Mouse (Mus musculus): ENCODE data around the gene Ahdc1.

Gene Ahdc1

DNA sequence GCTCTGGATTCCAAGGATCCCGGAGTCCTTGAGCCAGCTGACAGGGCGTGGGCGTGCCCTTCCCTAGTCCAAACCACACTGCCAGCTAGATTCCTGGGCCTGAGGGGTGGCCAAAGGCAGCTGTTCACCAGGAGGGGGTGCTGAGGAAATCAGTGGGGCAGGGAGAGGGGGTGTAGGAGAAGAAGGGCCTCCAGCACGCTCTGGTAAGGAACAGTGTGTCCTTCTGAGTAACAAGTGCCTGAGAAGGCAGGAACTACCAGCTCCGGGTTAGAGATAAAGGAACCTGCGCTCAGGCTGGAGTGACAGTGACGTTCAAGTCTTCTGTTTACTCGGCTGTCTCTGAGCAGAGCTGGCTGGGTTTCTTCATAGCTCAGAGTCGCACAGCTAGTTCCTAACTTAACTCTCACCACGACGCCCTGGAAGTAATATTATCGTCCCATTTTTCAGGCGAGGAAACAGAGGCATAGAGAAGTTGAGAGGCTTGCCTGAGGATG is 96.8 kb downstream of the Ahdc1 start:
- DNase-seq = no peak

DNA sequence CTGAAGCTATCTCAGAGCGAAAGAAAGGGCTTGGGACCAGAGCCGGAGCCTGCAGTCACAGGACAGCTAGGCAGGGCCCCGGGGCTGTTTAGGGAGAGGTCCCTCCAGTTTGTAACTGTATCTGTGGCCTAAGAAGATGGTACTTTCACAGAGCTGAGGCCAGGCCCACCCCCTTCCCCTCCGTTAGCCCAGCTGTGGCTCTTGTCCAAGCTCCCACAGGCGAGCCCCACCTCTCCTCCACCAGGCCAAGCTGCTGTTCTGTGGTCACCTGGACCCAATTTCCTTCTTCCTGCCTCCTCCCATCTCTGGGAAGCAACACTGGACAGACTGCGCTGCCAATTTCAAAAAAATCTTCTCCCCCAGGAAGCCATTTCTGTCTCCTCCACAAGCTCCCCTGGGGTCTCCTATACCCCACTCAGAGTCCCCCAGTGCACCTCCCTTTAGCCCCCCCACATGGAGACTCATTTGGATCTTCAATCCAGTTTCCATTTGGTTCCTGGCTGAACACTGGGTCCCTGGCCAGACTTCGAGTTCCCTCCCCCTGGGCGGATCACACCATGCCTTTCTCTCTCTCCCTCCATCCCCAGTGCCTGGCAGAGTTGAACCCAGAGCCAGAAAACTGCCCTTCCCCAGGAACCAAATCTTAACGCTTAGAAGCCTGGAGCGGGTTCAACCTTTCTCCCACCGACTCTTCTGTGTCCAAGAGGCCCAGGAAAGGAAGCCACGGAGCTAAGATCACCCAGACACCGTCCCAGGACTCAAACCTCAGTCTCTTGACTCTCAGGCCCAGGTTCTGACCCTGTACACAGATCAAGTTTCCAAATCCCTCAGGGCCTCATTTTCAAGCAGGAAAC is 97.6 kb downstream of the Ahdc1 start:
- no peak for DNase-seq

DNA sequence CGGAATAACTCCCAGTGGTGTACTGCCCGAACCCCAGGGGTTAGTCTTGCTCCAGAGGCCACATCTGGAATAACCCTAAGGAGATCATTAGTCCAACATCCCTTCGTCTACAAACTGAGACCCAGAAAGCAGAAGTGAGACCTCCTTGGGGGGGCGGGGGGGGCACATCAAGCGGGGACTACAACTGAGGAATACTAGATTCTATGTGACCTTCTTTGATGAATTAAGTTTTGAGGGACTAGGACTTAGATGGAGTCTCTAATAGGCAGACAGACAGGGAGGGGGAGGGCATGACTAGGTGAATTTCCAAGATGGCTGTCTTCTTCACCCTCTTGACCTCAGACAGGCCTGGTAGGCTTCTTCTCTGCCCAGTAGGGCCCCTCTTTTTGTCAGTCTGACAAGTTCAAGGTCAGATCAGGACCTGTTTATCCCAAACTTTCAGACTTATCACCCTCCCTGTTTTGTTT is 98.3 kb downstream of the Ahdc1 start:
- no peak for DNase-seq

DNA sequence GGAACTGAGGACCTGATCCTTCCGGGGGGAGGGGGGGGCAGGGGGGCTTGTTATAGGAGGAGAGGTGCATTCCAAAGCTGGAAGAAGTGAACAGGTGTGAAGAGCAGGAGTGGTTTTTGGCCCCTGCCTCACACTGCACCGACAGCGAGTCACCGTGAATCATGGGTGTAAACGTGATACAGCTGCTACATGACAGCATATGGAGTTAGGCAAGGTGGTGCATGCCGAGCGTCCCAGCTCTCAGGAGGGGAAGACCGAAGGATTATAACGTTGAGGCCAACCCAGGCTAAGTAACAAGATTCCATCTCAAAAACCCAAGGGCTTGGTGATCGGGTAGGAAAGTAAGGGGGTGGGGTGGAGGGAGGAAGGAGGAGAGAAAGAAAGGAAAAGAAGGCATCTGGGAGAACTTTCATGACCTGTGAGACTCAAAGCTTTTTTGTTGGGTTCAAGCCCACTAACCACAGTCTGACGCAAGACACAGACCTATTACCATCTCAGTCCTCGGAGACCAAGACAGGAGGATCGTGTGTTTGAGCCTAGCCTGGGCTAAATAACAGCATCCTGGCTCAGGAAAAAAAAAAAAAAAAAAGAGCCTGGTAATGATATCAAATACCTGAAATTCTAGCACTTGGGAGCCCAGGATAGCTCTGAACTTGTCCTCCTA is 101.2 kb downstream of the Ahdc1 start:
- DNase-seq = no peak

DNA sequence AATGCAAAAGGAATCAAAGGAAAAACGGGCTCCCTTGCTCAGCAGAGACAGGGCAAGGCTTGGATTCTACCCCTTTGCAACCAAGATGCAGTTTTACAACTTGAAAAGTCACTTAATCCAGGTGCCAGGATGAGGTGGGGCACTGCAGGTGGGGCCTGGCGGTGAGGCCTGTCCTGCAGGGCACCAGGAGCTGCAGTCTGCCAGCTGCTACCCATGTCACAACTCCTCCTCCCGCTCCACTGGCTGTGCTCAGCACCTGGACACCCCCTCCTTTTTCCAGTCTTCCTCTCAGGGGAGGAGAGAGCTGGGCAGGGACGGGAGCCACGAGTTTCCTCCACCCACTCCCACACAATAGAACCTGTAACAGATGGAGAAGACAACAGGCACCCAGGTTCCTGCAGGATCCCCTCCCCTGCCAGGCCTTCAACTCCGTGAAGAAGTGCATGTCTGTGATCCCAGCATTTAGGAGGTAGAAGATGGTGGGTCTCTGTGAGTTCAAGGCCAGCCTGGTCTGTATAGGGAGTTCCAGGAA is 102.4 kb downstream of the Ahdc1 start:
- DNase-seq = no peak

DNA sequence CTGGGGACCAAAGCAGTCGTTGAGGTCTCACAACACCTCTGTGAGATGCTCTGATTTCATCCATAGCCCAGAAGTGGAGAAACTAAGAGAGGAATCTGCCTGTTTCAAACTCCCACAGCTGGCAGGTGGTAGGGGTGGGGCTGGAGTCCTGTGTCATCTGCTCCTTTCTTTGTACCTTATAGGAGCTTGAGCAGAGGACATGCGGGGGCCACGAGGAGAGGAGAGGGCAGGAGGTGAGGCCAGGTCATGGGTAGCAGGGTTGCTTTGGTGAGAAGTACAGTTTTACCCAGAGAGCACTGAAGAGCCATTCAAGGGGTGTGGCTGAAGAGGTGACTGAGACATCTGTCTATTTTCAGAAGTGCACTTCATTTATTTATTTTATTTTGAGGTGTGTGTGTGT is 103.7 kb downstream of the Ahdc1 start:
- no peak for DNase-seq

DNA sequence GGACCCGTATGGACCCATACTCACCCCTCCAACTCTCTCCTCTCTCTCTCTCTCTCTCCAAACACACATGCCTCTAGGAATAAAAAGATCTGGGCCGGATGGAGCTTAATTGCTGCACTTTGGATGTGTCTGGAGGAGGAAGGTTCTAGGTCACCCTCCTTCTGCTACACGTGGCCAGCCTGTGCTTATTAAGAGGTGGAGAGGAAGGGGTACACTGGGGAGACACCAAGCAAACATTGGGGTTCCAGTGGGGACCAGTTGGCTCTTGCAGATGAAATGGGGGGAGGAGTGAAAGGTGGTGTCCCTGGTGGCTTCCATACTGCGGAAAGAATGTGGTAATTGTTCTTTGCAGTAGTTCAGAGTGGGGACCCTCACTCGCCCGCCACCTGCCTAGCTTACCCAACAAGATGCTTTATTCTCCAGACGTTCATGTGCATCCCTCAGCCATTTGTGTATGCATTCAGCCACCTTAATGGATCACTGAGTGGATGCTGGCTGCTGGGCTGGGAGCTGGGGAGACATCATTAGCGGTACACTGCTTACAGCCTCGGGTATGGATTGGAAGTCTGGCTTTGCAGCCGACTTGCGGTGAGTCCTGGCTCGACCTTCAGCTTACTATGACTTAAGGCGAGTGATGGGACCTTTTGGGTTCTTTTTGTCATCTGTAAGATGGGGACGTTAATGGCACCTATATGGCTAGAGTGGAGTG is 104.8 kb downstream of the Ahdc1 start:
- DNase-seq = no peak

DNA sequence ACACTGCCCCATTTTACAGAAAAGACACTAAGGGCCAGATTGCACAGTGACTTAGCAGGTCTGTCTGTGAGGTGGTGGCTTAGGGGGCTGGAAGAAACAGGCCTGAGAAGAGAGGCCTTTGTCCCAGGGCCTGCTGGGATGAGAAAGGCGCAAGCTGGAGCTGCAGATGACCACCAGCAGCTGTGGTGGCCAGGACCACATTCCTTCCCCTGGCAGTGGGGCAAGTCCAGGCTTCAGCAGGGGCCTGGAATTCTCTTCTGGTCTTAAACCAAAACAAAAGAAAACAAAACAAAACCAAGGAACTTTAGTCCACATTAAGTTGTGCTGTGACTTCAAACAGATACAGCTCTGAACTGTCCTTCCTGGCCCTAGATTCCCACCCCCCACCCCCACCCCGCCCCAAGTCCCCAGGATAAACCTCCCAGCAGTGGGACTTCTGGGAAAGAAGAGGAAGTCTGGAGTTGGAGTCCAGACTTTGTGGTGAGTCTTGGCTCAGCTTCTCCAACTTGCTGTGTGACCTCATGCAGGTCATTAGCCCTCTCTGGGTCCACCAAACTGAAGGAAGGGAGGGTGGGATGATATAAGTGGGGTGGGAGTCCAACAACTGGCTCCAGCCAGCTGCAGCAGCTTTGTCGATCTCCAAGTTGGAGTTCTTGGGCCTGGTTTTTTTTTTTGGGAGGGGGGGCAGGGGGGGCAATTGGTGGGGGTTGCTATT is 105.9 kb downstream of the Ahdc1 start:
- DNase-seq = no peak

DNA sequence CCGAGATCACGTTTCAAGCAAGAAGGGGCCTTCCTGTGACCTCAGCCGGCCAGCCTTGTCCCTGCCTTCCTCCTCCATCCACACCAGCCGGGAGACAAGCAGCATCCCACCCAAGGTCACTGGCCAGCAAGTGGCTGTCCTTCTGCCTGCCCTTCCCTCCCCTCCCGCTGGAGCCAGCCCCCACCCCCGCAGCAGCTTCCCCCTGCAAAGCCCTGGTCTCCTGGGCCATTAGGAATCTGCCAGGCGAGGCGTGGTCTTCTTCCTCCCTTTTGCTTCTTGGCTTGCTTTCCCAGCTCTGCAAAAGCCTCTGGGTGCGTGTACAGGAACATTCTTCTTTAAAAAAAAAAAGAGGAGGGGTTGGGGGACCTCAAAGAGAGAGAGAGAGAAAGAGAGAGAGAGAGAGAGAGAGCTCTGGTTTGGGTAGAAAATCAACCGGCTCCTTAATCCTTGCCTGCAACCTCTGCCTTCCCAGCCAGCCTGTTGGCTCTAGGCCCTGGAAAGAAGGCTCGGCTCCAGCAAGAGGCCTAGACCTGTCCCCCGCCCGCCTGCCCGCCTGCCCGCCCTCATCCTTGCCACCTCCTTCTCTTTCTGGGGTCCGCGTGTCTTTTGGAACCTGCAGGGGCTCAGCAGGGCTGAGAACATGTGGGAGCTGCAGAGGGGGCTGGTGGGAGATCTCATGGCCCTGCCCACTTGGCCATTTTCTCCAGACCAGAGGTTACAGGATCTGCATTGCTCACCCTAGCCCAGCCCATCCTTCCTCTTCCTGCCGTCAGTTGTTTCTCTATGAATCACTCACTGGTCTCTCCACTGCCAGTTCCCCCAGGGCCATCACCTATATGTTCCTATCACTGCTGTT is 106.7 kb downstream of the Ahdc1 start:
- no peak for DNase-seq

DNA sequence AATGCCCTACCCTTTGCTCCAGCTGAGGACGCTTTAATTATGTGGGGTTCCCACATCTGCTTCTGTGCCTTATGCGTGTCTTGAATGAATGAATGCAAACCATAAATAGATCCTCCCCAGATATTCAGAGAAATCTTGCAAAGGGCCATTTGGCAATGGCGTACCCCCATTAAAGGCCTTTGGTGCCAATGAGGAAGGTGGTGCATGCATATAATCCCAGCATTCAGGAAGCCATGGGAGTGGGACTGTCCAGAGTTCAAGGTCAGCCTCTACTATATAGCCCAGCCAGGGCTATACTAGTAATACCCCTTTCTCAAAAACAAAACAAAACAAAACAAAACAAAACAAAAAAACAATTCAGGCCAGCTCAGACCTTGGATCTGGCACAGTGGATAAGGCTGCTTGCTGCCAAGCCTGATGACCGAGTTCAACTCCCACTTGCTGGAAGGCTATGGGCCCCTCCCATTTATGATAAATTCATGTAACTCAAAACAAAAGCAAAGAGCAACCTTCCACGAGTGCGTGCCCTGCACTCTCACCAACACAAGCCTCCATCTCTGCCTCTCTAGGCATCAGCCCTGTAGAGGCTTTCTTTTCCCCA is 107.8 kb downstream of the Ahdc1 start:
- DNase-seq = no peak

DNA sequence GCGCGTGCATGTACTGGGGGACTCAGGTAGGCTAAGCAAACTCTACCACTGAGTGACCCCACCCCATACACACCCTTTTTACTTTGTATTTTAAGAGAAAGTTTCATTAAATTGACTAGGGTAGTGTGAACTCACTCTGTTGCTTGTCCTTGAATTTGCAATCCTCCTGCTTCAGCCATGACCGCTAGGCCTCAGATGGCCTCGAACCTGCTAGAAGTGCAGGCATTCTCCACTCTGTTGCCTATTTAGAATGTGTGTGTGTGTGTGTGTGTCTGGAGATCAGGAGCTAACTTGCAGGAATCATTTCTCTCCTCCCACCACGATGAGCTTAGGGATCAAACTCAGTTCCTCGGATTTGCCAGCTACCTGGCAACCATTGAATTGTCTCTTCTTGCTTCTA is 108.5 kb downstream of the Ahdc1 start:
- DNase-seq = no peak

DNA sequence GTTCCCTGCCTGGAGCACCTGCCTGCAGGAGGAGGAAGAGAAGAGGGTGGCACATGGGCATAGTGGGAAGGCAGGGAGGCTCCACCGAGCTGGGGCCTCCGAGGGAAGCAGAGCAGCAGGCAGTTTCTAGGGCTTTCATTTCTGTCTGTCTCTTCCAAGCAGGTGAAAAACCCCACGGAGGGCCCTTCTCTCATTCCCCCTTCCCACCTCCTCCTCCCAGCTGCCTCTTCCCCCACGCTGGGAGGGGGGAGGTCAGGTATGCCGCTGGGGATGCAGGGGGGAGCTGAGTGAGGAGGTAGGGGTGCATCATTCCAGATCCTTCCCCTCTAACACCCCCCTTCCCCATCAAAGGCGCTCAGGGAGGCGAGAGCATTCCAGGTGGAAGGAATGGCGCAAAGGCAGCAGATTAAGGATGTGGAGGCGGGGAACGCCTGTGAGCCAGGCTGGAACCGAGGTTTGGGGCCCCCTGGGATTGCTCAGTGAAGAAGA is 109.8 kb downstream of the Ahdc1 start:
- peak; percentile 30 for DNase-seq

DNA sequence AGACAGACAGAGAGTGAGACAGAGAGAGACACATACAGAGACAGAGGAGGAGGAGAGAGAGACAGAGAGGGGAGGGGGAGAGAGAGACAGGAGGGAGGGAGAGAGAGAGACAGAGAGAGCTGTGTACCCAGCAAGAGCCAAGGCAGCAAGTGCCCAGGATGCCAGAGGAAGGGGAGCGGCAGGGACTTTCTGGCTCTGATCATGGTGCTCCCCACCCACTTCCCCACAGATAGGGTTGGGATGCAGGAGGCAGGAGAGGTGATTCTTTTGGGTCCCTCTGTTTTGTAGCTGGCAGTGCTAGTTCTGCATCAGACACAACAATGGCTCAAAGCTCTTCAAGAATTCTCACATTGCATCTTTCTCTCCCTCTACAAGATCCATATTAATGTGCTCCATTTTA is 110.4 kb downstream of the Ahdc1 start:
- DNase-seq = no peak

DNA sequence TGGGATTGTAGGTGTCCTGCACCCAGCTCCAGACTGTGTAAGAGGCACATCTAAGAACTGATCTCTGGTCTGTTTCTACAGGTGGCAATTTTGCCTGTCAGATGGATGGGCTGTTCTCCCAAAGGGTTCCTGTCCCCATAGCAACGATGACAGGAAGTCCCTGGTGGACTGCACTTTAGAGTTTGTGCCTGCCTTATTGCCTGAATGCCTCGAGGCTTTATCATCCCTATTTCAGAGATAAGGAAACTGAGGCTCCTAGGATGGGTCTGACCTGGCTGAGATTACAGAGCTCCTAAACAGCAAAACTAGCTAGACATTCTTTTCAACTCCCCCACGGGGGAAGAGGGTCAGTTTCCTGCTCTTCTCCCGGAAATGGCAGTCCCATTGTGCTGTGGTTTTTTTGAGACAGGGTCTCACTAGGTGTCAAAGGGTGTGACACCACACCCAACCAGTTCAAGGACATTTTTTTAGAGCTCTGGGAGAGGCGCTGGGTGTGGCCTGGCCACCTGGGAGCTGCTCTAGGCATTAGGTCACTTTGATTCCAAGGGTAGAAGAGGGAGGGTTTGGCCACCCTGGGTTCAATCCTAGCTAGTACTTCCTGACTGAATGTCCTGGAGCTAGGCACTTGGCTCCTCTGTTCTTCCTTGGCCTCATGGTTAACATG is 111.0 kb downstream of the Ahdc1 start:
- DNase-seq = no peak

DNA sequence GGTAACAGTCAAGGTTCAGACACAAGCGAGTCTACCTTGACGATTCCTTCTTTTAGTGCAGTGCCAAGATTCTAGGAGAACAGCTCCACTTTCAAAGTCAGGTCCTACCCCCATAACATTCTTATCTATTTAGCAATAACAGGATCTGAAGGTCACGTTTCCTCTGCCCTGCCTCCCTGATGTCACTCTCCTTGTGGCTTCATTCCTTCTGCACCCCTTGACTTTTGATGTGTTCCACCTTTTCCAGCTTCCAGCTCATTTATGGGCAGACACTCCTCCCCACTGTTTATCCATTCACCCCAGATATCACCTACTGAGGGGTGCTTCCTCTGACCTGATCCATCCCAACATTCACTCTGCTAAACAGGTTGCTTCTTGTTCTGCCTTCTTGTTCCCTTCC is 116.0 kb downstream of the Ahdc1 start:
- DNase-seq = no peak

All from right cerebral cortex, postnatal 14 days (tissue).